ENCODE assay signal across 8 mouse cellular contexts in the genomic region with DNA sequence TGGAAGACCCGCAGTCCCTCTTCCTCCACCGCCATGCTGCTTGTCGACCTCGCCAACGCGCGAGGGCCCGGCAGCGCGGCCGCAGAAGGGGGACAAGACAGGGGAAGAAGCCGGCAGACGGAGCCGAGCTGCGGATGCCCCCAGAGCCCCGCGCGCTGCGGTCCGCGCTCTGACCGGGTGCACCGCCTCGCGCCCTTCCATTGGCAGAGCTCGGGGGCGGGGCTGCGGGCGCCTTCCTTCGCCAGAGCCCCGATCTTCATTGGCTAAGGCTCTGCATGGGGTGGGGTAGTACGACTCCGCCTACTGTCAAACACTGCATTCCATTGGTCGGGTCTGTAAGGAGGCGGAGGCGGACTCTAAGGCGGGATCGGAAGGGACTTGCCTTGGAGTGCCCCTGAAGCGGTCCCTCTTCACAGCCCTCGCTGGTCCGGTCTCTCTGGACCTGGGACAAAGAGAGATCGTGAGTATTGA. TPM values are rescaled to one million over a fixed set of nuclear protein-coding genes. Genes with fewer than 3 reads are reported as not detected.
A peak's percentile ranks its signal among the peaks of the same experiment; 100 is the strongest.
DNase-seq lines count a peak whose midpoint lies in the region; ATAC-seq lines count a peak whose summit lies in the region.

A gene (minus strand): TSS at position 191 of the 471 bp plus-strand sequence.

- H3K4me3 ChIP-seq in hindbrain, embryonic 15.5 days, result peak within 1 kb of the TSS; percentile 88

- peak within 1 kb of the TSS; percentile 82 for H3K9ac ChIP-seq in hindbrain, embryonic 15.5 days

- no peaks in the 10 kb centered on the region for H3K27me3 ChIP-seq in hindbrain, embryonic 15.5 days

- peak; percentile 97 for DNase-seq in T-cell, adult 2 months (ENCODE audit: low spot score)
- DNase-seq in cerebellum, postnatal 36 days, result peak; percentile 92 to 96
- peak; percentile 93 to 94 for DNase-seq in frontal cortex, postnatal 36 days (ENCODE audit: low spot score in 2 of 2)
- DNase-seq in left cerebral cortex, adult 11 months (ENCODE audit: low spot score), result peak; percentile 94
- DNase-seq in lung, postnatal 4 days, result peak; percentile 96 to 98
- peak; percentile 90 for DNase-seq in retina, postnatal 7 days (ENCODE audit: low read depth, low spot score)
- peak; percentile 90 for DNase-seq in urinary bladder, adult 2 months (ENCODE audit: low spot score)

- 0% methylated on average over 40 of the region's 42 CpGs for WGBS in hindbrain, embryonic 15.5 days

- ATAC-seq in hindbrain, embryonic 15.5 days (ENCODE audit: low FRiP score, low read depth), result peak; percentile 98

- H3K36me3 ChIP-seq in hindbrain, embryonic 15.5 days, result no peaks in the 10 kb centered on the region

- H3K4me1 ChIP-seq in hindbrain, embryonic 15.5 days (replicated peaks), result peaks cover 38% of the 10 kb centered on the region

- H3K9me3 ChIP-seq in hindbrain, embryonic 15.5 days, result no peaks in the 10 kb centered on the region

- peak within 1 kb of the TSS; percentile 73 for H3K4me2 ChIP-seq in hindbrain, embryonic 15.5 days

- peak within 1 kb of the TSS; percentile 93 for H3K27ac ChIP-seq in hindbrain, embryonic 15.5 days (replicated peaks)

RNA-seq across cellular contexts. Expression of the gene that starts here (rescaled TPM):
- 33.5 and 43.1 TPM in 2 replicates for polyA plus RNA-seq in hindbrain, embryonic 15.5 days (2015; fragmentation: Nextera tagmentation; extraction: Ambion mirVana)
- 49.5 and 51.4 TPM in 2 replicates for polyA plus RNA-seq in urinary bladder, adult 2 months (2012; rRNA removed)

Comparison
In these comparisons a context has a peak if more than half of its experiments do, and no peak if none do; other contexts are left out.
1. Peak in every context shown above with its lines: DNase-seq, ATAC-seq, H3K4me3 ChIP-seq and H3K27ac ChIP-seq.